Mouse (Mus musculus): ENCODE results near the gene Surf6. TPM values are rescaled to one million over a fixed set of nuclear protein-coding genes. Genes with fewer than 3 reads are reported as not detected.

Surf6 gene
- polyA plus RNA-seq, 1 experiment = 3.4 TPM

GRCm38 (mm10) chr2:26935286-26935685 is 32.6 kb upstream of the Surf6 start:
- peak overlapping the region; percentile 93; the same call in 1 of the 2 replicates for H3K27ac ChIP-seq (ENCODE audit: insufficient read depth, low read depth, low read length)
- H3K4me3 ChIP-seq (ENCODE audit: low read depth, low read length) = no peak overlapping the region
- 54% methylated on average over 2 of the region's 2 CpGs for WGBS

GRCm38 (mm10) chr2:26933304-26934055 is 30.8 kb upstream of the Surf6 start, which contains the start of the genes Surf4 and Stkld1:
TSS of gene Surf4 (minus strand) at chr2:26933928.
TSS of gene Stkld1 (plus strand) at chr2:26934047.
- TF ChIP-seq CTCF (IDR thresholded peaks at IDR 0.05; ENCODE audit: extremely low read depth, insufficient read length, insufficient replicate concordance, low read depth, low read length) (no peak), POLR2A (IDR thresholded peaks at IDR 0.05; ENCODE audit: low read depth, low read length) (peak; percentile 95)
- H3K4me1 ChIP-seq (ENCODE audit: control insufficient read depth, insufficient read depth, insufficient read length, low read length) = peaks cover 32% of the 10 kb centered on the region

More at GRCm38 (mm10) chr2:26935286-26935685, 32.6 kb upstream of the Surf6 start:
- Histone ChIP-seq H3K27me3 (ENCODE audit: control insufficient read depth, insufficient read depth, low read length) (no peaks in the 10 kb centered on the region), H3K36me3 (ENCODE audit: control insufficient read depth, insufficient read depth, low read length) (peaks cover 7% of the 10 kb centered on the region), H3K4me1 (ENCODE audit: control insufficient read depth, insufficient read depth, insufficient read length, low read length) (peaks cover 27% of the 10 kb centered on the region)
- TF ChIP-seq CTCF (IDR thresholded peaks at IDR 0.05; ENCODE audit: extremely low read depth, insufficient read length, insufficient replicate concordance, low read depth, low read length) = no peak
- no peak for TF ChIP-seq POLR2A (IDR thresholded peaks at IDR 0.05; ENCODE audit: low read depth, low read length)

GRCm38 (mm10) chr2:26932473-26933303 is 30.0 kb upstream of the Surf6 start:
- peak overlapping the region; percentile 94 for H3K4me3 ChIP-seq (ENCODE audit: low read depth, low read length)
- no peak for TF ChIP-seq POLR2A (IDR thresholded peaks at IDR 0.05; ENCODE audit: low read depth, low read length)
- no peak for TF ChIP-seq CTCF (IDR thresholded peaks at IDR 0.05; ENCODE audit: extremely low read depth, insufficient read length, insufficient replicate concordance, low read depth, low read length)
- under 1% methylated on average over 49 of the region's 49 CpGs for WGBS
- peaks cover 35% of the 10 kb centered on the region for H3K4me1 ChIP-seq (ENCODE audit: control insufficient read depth, insufficient read depth, insufficient read length, low read length)
- H3K36me3 ChIP-seq (ENCODE audit: control insufficient read depth, insufficient read depth, low read length) = peaks cover 19% of the 10 kb centered on the region
- peak overlapping the region; percentile 88 for H3K27ac ChIP-seq (ENCODE audit: insufficient read depth, low read depth, low read length)
- no peaks in the 10 kb centered on the region for H3K27me3 ChIP-seq (ENCODE audit: control insufficient read depth, insufficient read depth, low read length)

More at GRCm38 (mm10) chr2:26933304-26934055, 30.8 kb upstream of the Surf6 start, which contains the start of the genes Surf4 and Stkld1:
- no peaks in the 10 kb centered on the region for H3K27me3 ChIP-seq (ENCODE audit: control insufficient read depth, insufficient read depth, low read length)
- H3K36me3 ChIP-seq (ENCODE audit: control insufficient read depth, insufficient read depth, low read length) = peaks cover 14% of the 10 kb centered on the region
- WGBS = under 1% methylated on average over 55 of the region's 70 CpGs
- peak within 1 kb of the TSS; percentile 93 for H3K27ac ChIP-seq (ENCODE audit: insufficient read depth, low read depth, low read length)
- H3K4me3 ChIP-seq (ENCODE audit: low read depth, low read length) = peak within 1 kb of the TSS; percentile 94

- Histone ChIP-seq H3K4me3 (ENCODE audit: low read depth, low read length) (peak overlapping the region; percentile 14; the same call in 1 of the 2 replicates), H3K4me1 (ENCODE audit: control insufficient read depth, insufficient read depth, insufficient read length, low read length) (peaks cover 32% of the 10 kb centered on the region), H3K27me3 (ENCODE audit: control insufficient read depth, insufficient read depth, low read length) (no peaks in the 10 kb centered on the region), H3K27ac (ENCODE audit: insufficient read depth, low read depth, low read length) (0 out of 2 replicates have a peak overlapping the region, but pooled peaks have one; percentile 0), H3K36me3 (ENCODE audit: control insufficient read depth, insufficient read depth, low read length) (peaks cover 36% of the 10 kb centered on the region)
- 5% methylated on average over 1 of the region's 1 CpGs for WGBS
- TF ChIP-seq CTCF (IDR thresholded peaks at IDR 0.05; ENCODE audit: extremely low read depth, insufficient read length, insufficient replicate concordance, low read depth, low read length) = peak; percentile 37; the same call in 1 of the 2 replicates
- TF ChIP-seq POLR2A (IDR thresholded peaks at IDR 0.05; ENCODE audit: low read depth, low read length) = no peak
Measured at GRCm38 (mm10) chr2:26930390-26930789, 27.7 kb upstream of the Surf6 start.

- H3K27me3 ChIP-seq (ENCODE audit: control insufficient read depth, insufficient read depth, low read length) = no peaks in the 10 kb centered on the region
- H3K4me3 ChIP-seq (ENCODE audit: low read depth, low read length) = no peak overlapping the region
- H3K4me1 ChIP-seq (ENCODE audit: control insufficient read depth, insufficient read depth, insufficient read length, low read length) = peaks cover 16% of the 10 kb centered on the region; the same call in 1 of the 2 replicates
- peak overlapping the region; percentile 65; the same call in 1 of the 2 replicates for H3K27ac ChIP-seq (ENCODE audit: insufficient read depth, low read depth, low read length)
- H3K36me3 ChIP-seq (ENCODE audit: control insufficient read depth, insufficient read depth, low read length) = peaks cover 58% of the 10 kb centered on the region
- TF ChIP-seq POLR2A (IDR thresholded peaks at IDR 0.05; ENCODE audit: low read depth, low read length) (no peak), CTCF (IDR thresholded peaks at IDR 0.05; ENCODE audit: extremely low read depth, insufficient read length, insufficient replicate concordance, low read depth, low read length) (no peak)
- WGBS = 62% methylated on average over 6 of the region's 6 CpGs
Measured at GRCm38 (mm10) chr2:26927745-26928476, 25.2 kb upstream of the Surf6 start.

GRCm38 (mm10) chr2:26921784-26922183 is 19.1 kb upstream of the Surf6 start:
- Histone ChIP-seq H3K36me3 (ENCODE audit: control insufficient read depth, insufficient read depth, low read length) (peaks cover 77% of the 10 kb centered on the region), H3K4me1 (ENCODE audit: control insufficient read depth, insufficient read depth, insufficient read length, low read length) (peaks cover 22% of the 10 kb centered on the region), H3K27me3 (ENCODE audit: control insufficient read depth, insufficient read depth, low read length) (no peaks in the 10 kb centered on the region), H3K27ac (ENCODE audit: insufficient read depth, low read depth, low read length) (no peak overlapping the region), H3K4me3 (ENCODE audit: low read depth, low read length) (no peak overlapping the region)
- 29% methylated on average over 9 of the region's 9 CpGs for WGBS
- TF ChIP-seq POLR2A (IDR thresholded peaks at IDR 0.05; ENCODE audit: low read depth, low read length) (no peak), CTCF (IDR thresholded peaks at IDR 0.05; ENCODE audit: extremely low read depth, insufficient read length, insufficient replicate concordance, low read depth, low read length) (no peak)

Data from small intestine, adult 2 months (tissue).